Mouse (Mus musculus) forebrain, embryonic 16.5 days (tissue): ENCODE results near the gene Zfp619. TPM values are rescaled to one million over a fixed set of nuclear protein-coding genes. Genes with fewer than 3 reads are reported as not detected.

Experiments
- ATAC-seq: fragments of 200-750 bp; cut with Nextera tagmentation; 2 replicates; pipeline ENCODE4 v1.8.0; 2017; ENCODE audit warnings: mild to moderate bottlenecking, moderate library complexity
- H3K27ac ChIP-seq: fragments of 300-500 bp; sonication (generic); 2 replicates; pipeline ENCODE4 v1.5.1; 2014; ENCODE audit warnings: low read length, control low read depth
- H3K27me3 ChIP-seq: fragments of 300-500 bp; sonication (generic); replicated peaks from 2 replicates; pipeline ENCODE4 v1.6.1; 2014; ENCODE audit warnings: low read length; ENCODE audit not compliant: control insufficient read depth, insufficient read depth
- H3K36me3 ChIP-seq: fragments of 300-500 bp; sonication (generic); 2 replicates; pipeline ENCODE4 v1.6.1; 2014; ENCODE audit not compliant: control insufficient read depth, insufficient read depth
- H3K4me1 ChIP-seq: fragments of 300-500 bp; sonication (generic); replicated peaks from 2 replicates; pipeline ENCODE4 v1.6.1; 2014; ENCODE audit warnings: low read length; ENCODE audit not compliant: control insufficient read depth, insufficient read depth
- H3K4me2 ChIP-seq: fragments of 300-500 bp; sonication (generic); 2 replicates; pipeline ENCODE4 v1.6.1; 2014; ENCODE audit warnings: mild to moderate bottlenecking, low read length, control low read depth
- H3K4me3 ChIP-seq: fragments of 300-500 bp; sonication (generic); replicated peaks from 2 replicates; pipeline ENCODE4 v1.5.1; 2014; ENCODE audit warnings: mild to moderate bottlenecking, low read length, control low read depth
- H3K9ac ChIP-seq: fragments of 300-500 bp; sonication (generic); replicated peaks from 2 replicates; pipeline ENCODE4 v1.6.1; 2014; ENCODE audit warnings: low read depth, low read length, control low read depth
- H3K9me3 ChIP-seq: fragments of 300-500 bp; sonication (generic); 2 replicates; pipeline ENCODE4 v1.6.1; 2016; ENCODE audit warnings: low read length; ENCODE audit not compliant: control insufficient read depth
- WGBS: fragments of 180-500 bp; shearing (Covaris S2); extraction: QIAGEN DNeasy Blood & Tissue Kit; methylation state at CpG from one replicate; pipeline ENCODE4 v1.1.7; 2014; 5-methylcytosine and 5-hydroxymethylcytosine counted together
- polyA plus RNA-seq: library from polyadenylated mRNA; unstranded; fragments of >200 nt; fragmentation: Nextera tagmentation; extraction: Ambion mirVana; gene quantifications from 2 replicates; pipeline ENCODE4 v1.2.1, GENCODE M21; 2015

Gene Zfp619
- polyA plus RNA-seq: 3.0 and 3.6 TPM in 2 replicates

GRCm38 (mm10) chr7:39517616-39518177 is at the start of gene Zfp619:
Gene Zfp619, plus strand, starts transcription at chr7:39517766.
- Histone ChIP-seq H3K4me3 (peak within 1 kb of the TSS; percentile 76), H3K27me3 (no peaks in the 10 kb centered on the region), H3K4me1 (peaks cover 3% of the 10 kb centered on the region; the same call in 1 of the 2 replicates), H3K27ac (peak within 1 kb of the TSS; percentile 99), H3K9ac (peak within 1 kb of the TSS; percentile 84), H3K9me3 (peaks cover 2% of the 10 kb centered on the region; the same call in 1 of the 2 replicates), H3K36me3 (no peaks in the 10 kb centered on the region), H3K4me2 (peak within 1 kb of the TSS; percentile 59)
- 0% methylated on average over 42 of the region's 43 CpGs for WGBS
- peak; percentile 98 for ATAC-seq

GRCm38 (mm10) chr7:39479013-39479412 is 38.6 kb upstream of the Zfp619 start:
- H3K4me3 ChIP-seq: no peak overlapping the region
- 90% methylated on average over 2 of the region's 2 CpGs for WGBS
- peaks cover 5% of the 10 kb centered on the region for H3K9me3 ChIP-seq
- H3K27ac ChIP-seq: no peak overlapping the region
- no peak overlapping the region for H3K9ac ChIP-seq
- no peaks in the 10 kb centered on the region for H3K27me3 ChIP-seq
- no peaks in the 10 kb centered on the region for H3K4me1 ChIP-seq
- H3K36me3 ChIP-seq: peaks cover 25% of the 10 kb centered on the region
- no peak for ATAC-seq
- no peak overlapping the region for H3K4me2 ChIP-seq

- no peak for ATAC-seq
- 57% methylated on average over 6 of the region's 6 CpGs for WGBS
- H3K4me1 ChIP-seq: 0 out of 2 replicates have a peak, but pooled peaks cover 3% of the 10 kb centered on the region
Measured at GRCm38 (mm10) chr7:39484384-39484783, 33.2 kb upstream of the Zfp619 start.

GRCm38 (mm10) chr7:39487159-39487853 is 30.3 kb upstream of the Zfp619 start:
- H3K27ac ChIP-seq: peak overlapping the region; percentile 75
- WGBS: 11% methylated on average over 23 of the region's 23 CpGs
- no peaks in the 10 kb centered on the region for H3K9me3 ChIP-seq
- H3K4me1 ChIP-seq: 0 out of 2 replicates have a peak, but pooled peaks cover 3% of the 10 kb centered on the region
- H3K9ac ChIP-seq: peak overlapping the region; percentile 89
- H3K4me2 ChIP-seq: peak overlapping the region; percentile 65
- H3K4me3 ChIP-seq: peak overlapping the region; percentile 66
- H3K27me3 ChIP-seq: no peaks in the 10 kb centered on the region
- ATAC-seq: peak; percentile 91
- H3K36me3 ChIP-seq: no peaks in the 10 kb centered on the region

More at GRCm38 (mm10) chr7:39484384-39484783, 33.2 kb upstream of the Zfp619 start:
- no peak overlapping the region for H3K27ac ChIP-seq
- no peaks in the 10 kb centered on the region for H3K9me3 ChIP-seq
- H3K36me3 ChIP-seq: no peaks in the 10 kb centered on the region
- no peak overlapping the region for H3K4me2 ChIP-seq
- no peak overlapping the region for H3K9ac ChIP-seq
- H3K4me3 ChIP-seq: no peak overlapping the region
- no peaks in the 10 kb centered on the region for H3K27me3 ChIP-seq

- H3K4me3 ChIP-seq: peak overlapping the region; percentile 66
- WGBS: 34% methylated on average over 9 of the region's 9 CpGs
- H3K4me1 ChIP-seq: 0 out of 2 replicates have a peak, but pooled peaks cover 3% of the 10 kb centered on the region
- no peaks in the 10 kb centered on the region for H3K9me3 ChIP-seq
- no peaks in the 10 kb centered on the region for H3K36me3 ChIP-seq
- H3K27ac ChIP-seq: no peak overlapping the region
- peak overlapping the region; percentile 65 for H3K4me2 ChIP-seq
- H3K9ac ChIP-seq: peak overlapping the region; percentile 89
- no peaks in the 10 kb centered on the region for H3K27me3 ChIP-seq
- ATAC-seq: peak; percentile 45
Measured at GRCm38 (mm10) chr7:39487854-39488205, 29.7 kb upstream of the Zfp619 start.

- no peak overlapping the region for H3K4me2 ChIP-seq
- peaks cover 45% of the 10 kb centered on the region for H3K36me3 ChIP-seq
- WGBS: 88% methylated on average over 3 of the region's 3 CpGs
Measured at GRCm38 (mm10) chr7:39494646-39495045, 22.9 kb upstream of the Zfp619 start.

GRCm38 (mm10) chr7:39504100-39504499 is 13.5 kb upstream of the Zfp619 start:
- Histone ChIP-seq H3K4me1 (no peaks in the 10 kb centered on the region), H3K27ac (no peak overlapping the region), H3K9ac (no peak overlapping the region), H3K9me3 (peaks cover 7% of the 10 kb centered on the region; the same call in 1 of the 2 replicates), H3K27me3 (no peaks in the 10 kb centered on the region), H3K4me2 (no peak overlapping the region), H3K36me3 (peaks cover 12% of the 10 kb centered on the region), H3K4me3 (no peak overlapping the region)
- WGBS: 94% methylated on average over 1 of the region's 1 CpGs
- ATAC-seq: no peak

More at GRCm38 (mm10) chr7:39494646-39495045, 22.9 kb upstream of the Zfp619 start:
- H3K9ac ChIP-seq: no peak overlapping the region
- no peaks in the 10 kb centered on the region for H3K4me1 ChIP-seq
- no peaks in the 10 kb centered on the region for H3K27me3 ChIP-seq
- 0 out of 2 replicates have a peak, but pooled peaks cover 6% of the 10 kb centered on the region for H3K9me3 ChIP-seq
- no peak overlapping the region for H3K27ac ChIP-seq
- ATAC-seq: no peak
- no peak overlapping the region for H3K4me3 ChIP-seq

GRCm38 (mm10) chr7:39518362-39518761 is 796 bp downstream of the Zfp619 start:
- H3K27me3 ChIP-seq: no peaks in the 10 kb centered on the region
- peaks cover 2% of the 10 kb centered on the region; the same call in 1 of the 2 replicates for H3K9me3 ChIP-seq
- peak overlapping the region; percentile 76 for H3K4me3 ChIP-seq
- ATAC-seq: peak; percentile 27; the same call in 1 of the 2 replicates
- H3K4me1 ChIP-seq: peaks cover 3% of the 10 kb centered on the region; the same call in 1 of the 2 replicates
- H3K36me3 ChIP-seq: no peaks in the 10 kb centered on the region
- peak overlapping the region; percentile 46 for H3K4me2 ChIP-seq
- no peak overlapping the region for H3K27ac ChIP-seq
- 0 out of 2 replicates have a peak overlapping the region, but pooled peaks have one; percentile 32 for H3K9ac ChIP-seq
- 86% methylated on average over 12 of the region's 12 CpGs for WGBS

GRCm38 (mm10) chr7:39523703-39524424 is 6.3 kb downstream of the Zfp619 start:
- 95% methylated on average over 1 of the region's 1 CpGs for WGBS
- no peak for ATAC-seq

More at GRCm38 (mm10) chr7:39523703-39524424, 6.3 kb downstream of the Zfp619 start:
- Histone ChIP-seq H3K4me2 (no peak overlapping the region), H3K27ac (no peak overlapping the region), H3K4me3 (no peak overlapping the region), H3K36me3 (no peaks in the 10 kb centered on the region), H3K27me3 (no peaks in the 10 kb centered on the region), H3K4me1 (no peaks in the 10 kb centered on the region), H3K9me3 (no peaks in the 10 kb centered on the region; the same call in 1 of the 2 replicates), H3K9ac (no peak overlapping the region)
